Mouse (Mus musculus): ENCODE measurements around the gene Ergic1. TPM values are rescaled to one million over a fixed set of nuclear protein-coding genes. Genes with fewer than 3 reads are reported as not detected.

Ergic1 gene
- polyA plus RNA-seq, 1 experiment, result 37.2 TPM

- TF ChIP-seq POLR2A (IDR thresholded peaks at IDR 0.05; ENCODE audit: borderline replicate concordance, low read depth, low read length) (no peak), CTCF (IDR thresholded peaks at IDR 0.05; ENCODE audit: low read depth, low read length) (no peak)
- Histone ChIP-seq H3K4me3 (ENCODE audit: insufficient read depth, low read length) (no peak overlapping the region), H3K4me1 (ENCODE audit: control insufficient read depth, insufficient read depth, low read length) (peaks cover 22% of the 10 kb centered on the region), H3K27ac (ENCODE audit: insufficient read depth, low read depth, low read length) (no peak overlapping the region)
Measured at GRCm38 (mm10) chr17:26686334-26687000, 125.2 kb downstream of the Ergic1 start.

- Histone ChIP-seq H3K4me3 (ENCODE audit: insufficient read depth, low read length) (no peak overlapping the region), H3K27ac (ENCODE audit: insufficient read depth, low read depth, low read length) (no peak overlapping the region), H3K4me1 (ENCODE audit: control insufficient read depth, insufficient read depth, low read length) (peaks cover 22% of the 10 kb centered on the region)
- TF ChIP-seq POLR2A (IDR thresholded peaks at IDR 0.05; ENCODE audit: borderline replicate concordance, low read depth, low read length) (no peak), CTCF (IDR thresholded peaks at IDR 0.05; ENCODE audit: low read depth, low read length) (no peak)
Measured at GRCm38 (mm10) chr17:26688795-26689735, 127.8 kb downstream of the Ergic1 start.

GRCm38 (mm10) chr17:26689810-26690209, 128.5 kb downstream of the Ergic1 start:
- Histone ChIP-seq H3K4me1 (ENCODE audit: control insufficient read depth, insufficient read depth, low read length) (peaks cover 22% of the 10 kb centered on the region), H3K27ac (ENCODE audit: insufficient read depth, low read depth, low read length) (no peak overlapping the region), H3K4me3 (ENCODE audit: insufficient read depth, low read length) (no peak overlapping the region)
- TF ChIP-seq CTCF (IDR thresholded peaks at IDR 0.05; ENCODE audit: low read depth, low read length) (no peak), POLR2A (IDR thresholded peaks at IDR 0.05; ENCODE audit: borderline replicate concordance, low read depth, low read length) (no peak)

GRCm38 (mm10) chr17:26690236-26690635, 128.9 kb downstream of the Ergic1 start:
- H3K27ac ChIP-seq (ENCODE audit: insufficient read depth, low read depth, low read length), result no peak overlapping the region
- TF ChIP-seq CTCF (IDR thresholded peaks at IDR 0.05; ENCODE audit: low read depth, low read length), result no peak
- TF ChIP-seq POLR2A (IDR thresholded peaks at IDR 0.05; ENCODE audit: borderline replicate concordance, low read depth, low read length), result no peak
- H3K4me3 ChIP-seq (ENCODE audit: insufficient read depth, low read length), result no peak overlapping the region
- H3K4me1 ChIP-seq (ENCODE audit: control insufficient read depth, insufficient read depth, low read length), result peaks cover 22% of the 10 kb centered on the region

- H3K4me3 ChIP-seq (ENCODE audit: insufficient read depth, low read length), result no peak overlapping the region
- peaks cover 22% of the 10 kb centered on the region for H3K4me1 ChIP-seq (ENCODE audit: control insufficient read depth, insufficient read depth, low read length)
- H3K27ac ChIP-seq (ENCODE audit: insufficient read depth, low read depth, low read length), result no peak overlapping the region
- TF ChIP-seq POLR2A (IDR thresholded peaks at IDR 0.05; ENCODE audit: borderline replicate concordance, low read depth, low read length) (no peak), CTCF (IDR thresholded peaks at IDR 0.05; ENCODE audit: low read depth, low read length) (no peak)
Measured at GRCm38 (mm10) chr17:26691110-26691509, 129.8 kb downstream of the Ergic1 start.

GRCm38 (mm10) chr17:26693424-26693823, 132.1 kb downstream of the Ergic1 start:
- no peak overlapping the region for H3K27ac ChIP-seq (ENCODE audit: insufficient read depth, low read depth, low read length)
- H3K4me1 ChIP-seq (ENCODE audit: control insufficient read depth, insufficient read depth, low read length), result peaks cover 22% of the 10 kb centered on the region
- TF ChIP-seq CTCF (IDR thresholded peaks at IDR 0.05; ENCODE audit: low read depth, low read length) (no peak), POLR2A (IDR thresholded peaks at IDR 0.05; ENCODE audit: borderline replicate concordance, low read depth, low read length) (no peak)

GRCm38 (mm10) chr17:26694171-26694570, 132.9 kb downstream of the Ergic1 start:
- Histone ChIP-seq H3K4me1 (ENCODE audit: control insufficient read depth, insufficient read depth, low read length) (peaks cover 18% of the 10 kb centered on the region), H3K4me3 (ENCODE audit: insufficient read depth, low read length) (no peak overlapping the region), H3K27ac (ENCODE audit: insufficient read depth, low read depth, low read length) (no peak overlapping the region)
- TF ChIP-seq CTCF (IDR thresholded peaks at IDR 0.05; ENCODE audit: low read depth, low read length), result no peak
- no peak for TF ChIP-seq POLR2A (IDR thresholded peaks at IDR 0.05; ENCODE audit: borderline replicate concordance, low read depth, low read length)

More at GRCm38 (mm10) chr17:26693424-26693823, 132.1 kb downstream of the Ergic1 start:
- H3K4me3 ChIP-seq (ENCODE audit: insufficient read depth, low read length), result no peak overlapping the region

GRCm38 (mm10) chr17:26695193-26695592, 133.9 kb downstream of the Ergic1 start:
- H3K4me3 ChIP-seq (ENCODE audit: insufficient read depth, low read length), result no peak overlapping the region
- H3K4me1 ChIP-seq (ENCODE audit: control insufficient read depth, insufficient read depth, low read length), result peaks cover 9% of the 10 kb centered on the region
- TF ChIP-seq CTCF (IDR thresholded peaks at IDR 0.05; ENCODE audit: low read depth, low read length) (no peak), POLR2A (IDR thresholded peaks at IDR 0.05; ENCODE audit: borderline replicate concordance, low read depth, low read length) (no peak)
- no peak overlapping the region for H3K27ac ChIP-seq (ENCODE audit: insufficient read depth, low read depth, low read length)

- TF ChIP-seq POLR2A (IDR thresholded peaks at IDR 0.05; ENCODE audit: borderline replicate concordance, low read depth, low read length), result no peak
- peak; percentile 27; the same call in 1 of the 2 replicates for TF ChIP-seq CTCF (IDR thresholded peaks at IDR 0.05; ENCODE audit: low read depth, low read length)
- no peaks in the 10 kb centered on the region for H3K4me1 ChIP-seq (ENCODE audit: control insufficient read depth, insufficient read depth, low read length)
Measured at GRCm38 (mm10) chr17:26698846-26699245, 137.6 kb downstream of the Ergic1 start.

More at GRCm38 (mm10) chr17:26698846-26699245, 137.6 kb downstream of the Ergic1 start:
- H3K27ac ChIP-seq (ENCODE audit: insufficient read depth, low read depth, low read length), result no peak overlapping the region
- H3K4me3 ChIP-seq (ENCODE audit: insufficient read depth, low read length), result no peak overlapping the region
